Mouse (Mus musculus) layer of hippocampus, postnatal 25 days (tissue): ENCODE results near the gene Fam207a. TPM values are rescaled to one million over a fixed set of nuclear protein-coding genes. Genes with fewer than 3 reads are reported as not detected.

Source experiments
- DNase-seq, 2 experiments: peaks; one replicate each; pipeline ENCODE4 v3.0.0; 2022; ENCODE audit warnings: mixed read lengths in 2 of 2, low spot score in 1 of 2; ENCODE audit errors: extremely low spot score in 1 of 2
- total RNA-seq, 2 experiments: library from RNA; stranded (reverse); gene quantifications; 2 replicates each; pipeline ENCODE4 v1.2.3; 2021

Fam207a gene
- total RNA-seq, 2 experiments from 2014 or later: 32.8 to 33.1 TPM

DNA sequence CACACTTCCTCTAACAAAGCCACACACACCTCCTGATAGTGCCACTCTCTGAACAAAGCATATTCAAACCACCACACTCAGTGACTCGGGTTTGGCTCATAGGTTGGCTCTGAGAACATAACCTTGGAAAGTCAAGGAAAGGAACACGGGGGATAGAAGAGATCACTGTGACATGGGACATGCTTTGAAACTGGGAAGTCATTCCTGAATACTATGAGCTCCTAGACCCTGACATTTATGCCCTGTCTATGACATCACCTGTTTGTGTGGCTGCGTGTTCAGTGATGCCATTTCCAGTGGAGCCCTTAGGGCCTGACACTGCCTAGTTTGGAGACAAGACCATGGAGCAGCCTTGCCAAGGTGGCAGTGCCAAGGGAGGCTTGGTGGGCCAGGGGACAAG lies 57.9 kb downstream of the Fam207a start:
- DNase-seq: no peak

GRCm38 (mm10) chr10:77456507-77456906 lies 59.1 kb downstream of the Fam207a start:
- DNase-seq: no peak

GRCm38 (mm10) chr10:77455251-77456010 lies 60.2 kb downstream of the Fam207a start:
- no peak for DNase-seq

DNA sequence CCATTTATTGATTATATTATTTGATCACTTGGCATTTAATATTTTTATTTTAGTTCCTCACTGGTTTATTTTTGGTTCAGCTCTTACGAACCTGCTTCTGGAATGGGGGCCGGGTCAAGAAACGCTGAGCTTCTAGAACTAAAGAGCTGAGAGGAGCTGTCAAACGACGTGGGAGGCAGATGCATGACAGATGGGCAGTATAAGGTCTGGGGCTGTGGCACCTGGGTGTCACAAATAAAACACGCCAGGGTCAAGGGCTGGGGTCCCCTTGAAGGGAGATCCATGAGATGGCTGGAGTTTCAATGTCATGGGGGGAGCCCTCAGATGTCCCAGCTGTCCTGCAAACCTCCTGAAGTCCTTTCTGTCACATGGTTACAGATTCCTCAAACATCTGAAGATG lies 60.8 kb downstream of the Fam207a start:
- DNase-seq: no peak

GRCm38 (mm10) chr10:77451822-77452221 lies 63.8 kb downstream of the Fam207a start:
- no peak for DNase-seq

- DNase-seq: no peak
Measured at GRCm38 (mm10) chr10:77450159-77450464, 65.5 kb downstream of the Fam207a start.

DNA sequence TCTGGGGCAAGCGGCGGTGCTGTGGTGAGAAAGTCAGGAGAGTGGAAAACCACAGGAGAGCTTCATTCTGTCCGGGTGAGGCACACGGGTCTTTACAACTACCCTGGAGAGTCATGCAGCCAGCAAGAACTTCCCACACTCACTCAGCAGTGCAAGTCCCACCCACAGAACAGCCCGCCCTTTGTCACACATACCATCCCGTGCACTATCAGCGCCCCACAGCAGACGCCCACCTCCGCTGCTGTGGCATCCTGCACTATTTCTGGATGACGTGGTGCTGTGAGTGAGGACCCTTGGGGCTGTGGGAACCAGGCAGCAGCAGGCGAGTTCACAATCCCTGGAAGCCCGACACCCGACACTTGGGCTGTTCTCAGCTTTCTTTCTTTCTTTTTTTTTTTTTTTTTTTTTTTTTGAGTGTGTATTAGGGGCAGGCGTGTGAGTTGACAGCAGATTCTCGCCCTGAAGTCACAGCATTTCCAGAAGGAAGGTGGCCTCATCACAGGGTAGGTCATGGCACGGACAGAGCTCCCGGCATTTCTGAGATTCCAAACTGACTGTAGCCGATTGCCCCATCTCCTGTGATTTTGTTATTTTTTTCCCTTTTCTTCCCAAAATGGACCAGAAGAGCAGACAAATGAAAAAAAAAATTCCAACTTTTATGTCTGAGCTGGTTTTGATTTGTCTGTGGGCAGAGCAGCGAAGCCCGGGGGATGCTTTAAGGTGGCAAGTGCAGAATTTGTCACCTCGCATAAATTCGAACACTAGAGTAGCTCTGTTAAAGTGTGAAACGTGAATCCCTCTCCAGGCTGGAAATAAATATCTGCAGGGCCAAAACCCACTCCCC lies 66.0 kb downstream of the Fam207a start:
- DNase-seq: no peak

GRCm38 (mm10) chr10:77448698-77449247 lies 66.8 kb downstream of the Fam207a start:
- no peak for DNase-seq

DNA sequence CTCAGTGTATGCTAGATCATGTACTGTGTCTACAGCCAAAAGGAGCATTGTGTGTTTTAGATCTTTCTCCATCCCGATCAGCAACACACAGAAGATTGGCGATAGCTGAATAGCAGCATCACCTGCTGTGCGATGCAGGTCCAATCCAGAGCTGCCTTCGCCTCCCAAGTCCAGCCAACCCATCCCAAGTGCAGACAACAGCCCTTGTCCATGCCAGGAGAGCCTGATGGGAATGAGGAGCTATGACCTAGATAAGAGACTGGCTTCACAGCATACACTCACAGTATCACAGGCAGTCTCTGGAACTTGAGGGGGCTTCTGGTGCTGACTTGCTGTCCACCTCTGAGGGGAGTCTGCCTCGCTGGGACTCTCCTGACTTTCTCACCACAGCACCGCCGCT lies 67.4 kb downstream of the Fam207a start:
- no peak for DNase-seq

- DNase-seq: no peak
Measured at GRCm38 (mm10) chr10:77447755-77448154, 67.8 kb downstream of the Fam207a start.

DNA sequence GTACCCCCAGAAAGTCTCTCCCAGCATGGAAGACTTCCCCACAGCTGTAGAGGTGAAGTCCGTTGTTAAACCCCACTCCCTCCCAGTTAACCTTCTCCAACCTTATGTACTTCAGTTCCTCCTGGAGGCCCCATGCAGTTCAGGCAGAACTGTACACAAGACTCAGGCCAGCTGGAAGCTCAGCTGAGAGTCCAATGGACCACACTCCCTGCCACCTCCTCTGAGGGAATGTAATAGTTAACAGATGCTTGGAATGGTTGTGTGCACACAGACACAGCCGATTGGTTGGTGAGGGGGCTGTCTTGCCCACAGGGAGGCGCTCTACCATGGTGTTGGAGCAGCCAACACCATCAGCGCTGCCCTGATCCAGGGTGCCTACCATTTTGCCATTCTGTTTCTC lies 73.3 kb downstream of the Fam207a start:
- no peak for DNase-seq

GRCm38 (mm10) chr10:77441812-77442211 lies 73.8 kb downstream of the Fam207a start:
- DNase-seq: no peak

DNA sequence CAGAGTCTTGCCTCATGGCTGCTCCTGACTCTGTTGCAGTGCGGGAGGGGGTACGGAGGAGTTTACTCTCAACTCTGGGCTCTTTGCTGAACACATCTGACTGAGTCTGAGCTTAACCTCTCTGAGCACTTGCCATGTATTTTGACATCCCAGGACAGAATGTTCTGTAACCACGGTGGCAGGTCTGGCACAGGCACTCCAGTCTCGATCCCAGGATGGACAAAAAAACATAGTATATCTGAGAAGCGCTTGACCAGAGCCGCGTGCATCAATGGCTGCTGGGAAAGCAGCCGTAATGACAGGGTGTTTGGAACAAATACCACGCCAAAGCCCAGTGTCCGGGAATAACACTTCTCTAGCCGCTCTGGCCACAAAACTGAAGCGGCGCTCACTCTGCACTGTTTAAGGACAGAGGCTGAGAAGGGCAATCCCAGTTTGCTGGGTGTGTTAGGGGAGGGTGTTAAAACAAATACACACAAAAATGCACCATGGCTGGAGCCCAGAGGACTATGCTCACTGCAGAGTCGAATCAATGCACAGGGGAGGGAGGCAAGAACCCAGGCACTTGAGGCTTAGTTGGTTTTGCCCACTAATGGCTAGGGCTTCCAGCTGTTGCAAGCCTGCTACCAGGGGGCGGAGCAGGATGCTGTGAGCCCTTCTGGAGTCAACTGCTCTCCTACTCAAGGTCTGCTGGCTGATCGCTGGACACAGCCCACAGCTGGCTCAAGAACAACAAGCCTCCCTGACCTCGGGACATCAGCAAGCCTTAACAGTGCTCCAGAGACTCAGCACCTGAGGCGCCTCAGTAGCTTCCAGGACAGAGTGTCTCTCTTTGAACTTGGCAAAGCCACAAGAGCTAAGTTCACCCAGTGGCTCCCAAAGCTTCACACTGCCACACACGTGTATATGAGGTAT lies 74.5 kb downstream of the Fam207a start:
- no peak for DNase-seq

- no peak for DNase-seq
Measured at GRCm38 (mm10) chr10:77440286-77440685, 75.3 kb downstream of the Fam207a start.

- no peak for DNase-seq
Measured at GRCm38 (mm10) chr10:77439026-77439425, 76.6 kb downstream of the Fam207a start.

DNA sequence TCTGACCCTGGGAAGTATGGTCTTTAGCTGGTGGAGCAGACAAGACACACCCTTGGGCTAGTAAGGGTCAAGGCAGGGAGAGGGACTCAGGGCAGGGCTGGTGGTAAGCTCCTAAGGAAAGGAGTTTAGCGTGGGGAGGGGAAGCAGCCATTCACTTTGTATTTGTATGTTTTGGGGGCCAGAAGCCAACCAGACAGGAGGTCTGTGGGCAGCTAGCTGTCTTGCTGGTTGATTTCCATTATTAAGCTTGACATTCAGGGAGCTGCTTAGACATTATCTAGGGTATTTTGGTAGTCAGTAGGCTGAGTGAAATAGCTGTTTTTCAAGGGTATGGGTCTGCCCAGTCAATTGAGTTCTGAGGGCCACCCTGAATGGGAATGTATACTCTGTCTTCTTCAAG lies 77.6 kb downstream of the Fam207a start:
- no peak for DNase-seq

Other genes starting within 250 kb of the Fam207a start
- 100 to 1,000 TPM; 103 to 104 TPM for gene Adarb1, start 97.5 kb downstream of the Fam207a start, total RNA-seq
- 1 to 10 TPM; 3.4 to 4.1 TPM for gene Itgb2, start 14.5 kb upstream of the Fam207a start, total RNA-seq
- 10 to 100 TPM; 68.2 to 69.4 TPM for gene Pttg1ip, start 65.9 kb upstream of the Fam207a start, total RNA-seq
- gene Sumo3, start 90.3 kb upstream of the Fam207a start, total RNA-seq: 100 to 1,000 TPM; 116 to 128 TPM
- 10 to 100 TPM; 29.0 to 29.8 TPM for gene Gm49325, start 90.4 kb upstream of the Fam207a start, total RNA-seq
- 10 to 100 TPM; 69.8 to 88.4 TPM for gene Ube2g2, start 106.5 kb upstream of the Fam207a start, total RNA-seq
- not detected for gene Tspear, start 170.8 kb upstream of the Fam207a start, total RNA-seq
- gene Gm19402, start 175.0 kb upstream of the Fam207a start, total RNA-seq: not detected
- gene Gm9508, start 181.4 kb upstream of the Fam207a start, total RNA-seq: not detected
- gene Gm10272, start 190.8 kb upstream of the Fam207a start, total RNA-seq: not detected
- gene Gm10024, start 195.7 kb upstream of the Fam207a start, total RNA-seq: not detected
- not detected for gene Gm10142, start 200.0 kb upstream of the Fam207a start, total RNA-seq
- not detected for gene Krtap12-1, start 204.8 kb upstream of the Fam207a start, total RNA-seq
- not detected for gene Gm10100, start 210.7 kb upstream of the Fam207a start, total RNA-seq
- gene Gm18596, start 226.9 kb upstream of the Fam207a start, total RNA-seq: not detected
- not detected for gene Gm9736, start 235.6 kb upstream of the Fam207a start, total RNA-seq
- not detected for gene Gm3233, start 243.9 kb upstream of the Fam207a start, total RNA-seq